Mouse (Mus musculus) right cerebral cortex, postnatal 25 days (tissue): ENCODE results near the gene Dhrs7c.

Experiments used
- DNase-seq: peaks from one replicate; pipeline ENCODE4 v3.0.0; 2022

Gene Dhrs7c

DNA sequence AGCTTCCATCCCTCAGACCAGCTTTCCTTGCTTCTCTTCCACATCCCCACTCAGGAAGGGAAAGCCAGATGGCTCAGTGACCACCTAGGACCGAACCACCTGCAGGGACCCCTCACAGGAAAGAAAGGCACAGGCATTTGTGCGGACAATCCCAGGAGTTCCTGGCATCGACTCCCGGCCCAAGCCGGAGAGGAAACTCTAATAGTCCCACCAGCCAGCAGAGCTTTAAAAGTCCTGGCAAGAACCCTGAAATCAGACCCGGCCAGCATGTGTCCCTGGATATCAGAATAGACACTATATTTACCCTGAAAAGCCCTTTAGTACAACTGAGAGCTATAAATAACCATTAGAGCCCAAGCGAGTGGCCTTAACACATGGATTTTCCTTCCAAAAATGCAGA is at the start of gene Dhrs7c:
Dhrs7c (plus strand) TSS at position 257 of the 400 bp plus-strand sequence.
- DNase-seq: no peak

DNA sequence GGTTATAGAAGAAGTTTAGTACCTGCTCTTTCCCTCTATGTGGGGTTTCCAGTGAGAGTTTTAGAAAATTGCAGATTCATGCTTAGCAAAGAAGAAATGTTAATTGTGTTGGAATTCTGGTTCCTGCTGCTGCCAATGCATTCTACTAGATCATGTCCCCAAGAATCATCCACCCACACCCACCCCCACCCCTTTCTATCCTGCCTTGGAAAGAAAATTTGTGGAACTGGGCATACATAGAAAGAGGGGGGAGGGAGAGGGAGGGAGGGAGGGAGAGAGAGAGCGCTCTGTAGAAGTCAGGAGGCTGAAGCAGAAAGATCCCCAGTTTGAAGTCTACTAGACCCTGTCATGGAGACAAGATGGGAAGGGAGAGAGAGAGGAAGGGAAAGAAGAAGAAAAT is 41.7 kb upstream of the Dhrs7c start:
- DNase-seq: no peak

GRCm38 (mm10) chr11:67757373-67758167 is 40.4 kb upstream of the Dhrs7c start:
- DNase-seq: peak; percentile 17

GRCm38 (mm10) chr11:67771053-67771452 is 26.9 kb upstream of the Dhrs7c start, which contains the start of gene Glp2r:
Gene Glp2r (minus strand): TSS chr11:67771153.
- DNase-seq: no peak

GRCm38 (mm10) chr11:67771691-67772090 is 26.3 kb upstream of the Dhrs7c start:
- no peak for DNase-seq

- DNase-seq: peak; percentile 51
These were observed 25.4 kb upstream of the Dhrs7c start for GRCm38 (mm10) chr11:67772577-67772976.

GRCm38 (mm10) chr11:67774379-67774778 is 23.6 kb upstream of the Dhrs7c start, which contains the start of gene Gsg1l2:
Gene Gsg1l2 (plus strand): TSS chr11:67774608.
- no peak for DNase-seq

- no peak for DNase-seq
These were observed 7.8 kb upstream of the Dhrs7c start for GRCm38 (mm10) chr11:67790182-67790581.

DNA sequence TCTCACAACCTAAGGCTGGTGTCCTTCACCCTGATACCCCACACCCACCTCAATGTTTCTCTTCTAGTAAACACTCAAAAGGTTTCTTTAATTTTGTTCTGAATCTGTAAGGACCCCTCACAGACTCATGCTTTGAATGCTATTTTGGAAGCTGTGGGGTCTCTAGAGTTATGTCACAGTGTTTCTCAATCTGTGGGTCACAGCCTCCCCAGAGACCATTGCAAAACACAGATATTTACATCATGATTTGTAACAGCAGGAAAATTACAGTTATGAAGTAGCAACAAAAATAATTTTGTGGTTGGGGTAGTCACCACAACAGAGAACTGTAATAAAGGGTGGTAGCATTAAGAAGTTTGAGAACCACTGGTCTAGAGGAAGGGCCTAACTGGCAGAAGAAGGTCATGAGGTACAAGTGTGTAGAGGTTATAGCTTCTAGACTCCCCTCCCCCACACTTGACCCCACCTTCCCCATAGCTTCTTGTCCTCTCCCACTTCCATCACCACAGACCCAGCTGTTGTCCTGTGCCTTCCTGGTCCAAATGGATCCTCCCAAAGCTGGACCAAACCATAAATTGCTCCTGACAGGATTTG is 2.2 kb downstream of the Dhrs7c start:
- no peak for DNase-seq

DNA sequence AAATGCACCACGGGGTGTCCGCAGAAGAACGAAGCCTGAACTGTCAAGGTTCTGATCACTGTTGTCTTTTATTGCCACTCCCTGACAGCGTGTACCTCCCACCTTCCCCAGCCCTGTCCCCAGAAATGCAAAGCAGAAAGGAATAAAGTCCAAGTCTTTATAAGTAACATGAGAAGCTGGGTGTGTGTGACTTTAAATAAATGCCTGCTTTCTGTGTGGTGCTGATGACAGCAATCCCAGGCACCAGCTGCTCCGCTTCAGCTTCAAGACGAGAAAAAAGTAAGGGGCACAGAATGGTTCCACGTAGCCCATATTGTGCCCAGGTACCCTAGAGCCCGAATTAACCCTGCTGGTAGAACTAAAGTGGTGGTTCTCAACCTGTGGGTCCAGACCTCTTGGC is 3.2 kb downstream of the Dhrs7c start:
- no peak for DNase-seq

DNA sequence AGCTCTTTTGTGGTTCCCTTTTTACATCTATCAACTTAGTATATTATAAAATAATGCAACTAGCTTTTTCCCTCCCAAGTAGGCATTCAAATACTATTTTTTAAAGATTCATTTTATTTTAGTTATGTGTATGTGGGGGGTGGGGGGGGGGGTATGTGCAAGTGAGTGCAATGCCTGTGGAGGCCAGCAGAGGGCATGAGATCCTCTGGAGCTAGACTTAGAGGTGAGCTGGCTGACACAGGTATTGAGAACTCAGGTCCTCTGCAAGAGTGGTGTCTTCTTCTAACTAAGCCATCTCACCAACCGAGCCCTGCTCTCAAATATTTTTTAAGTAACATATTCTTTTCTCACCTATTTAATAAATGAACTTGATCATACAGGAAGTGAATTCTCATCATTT is 7.6 kb downstream of the Dhrs7c start:
- no peak for DNase-seq

GRCm38 (mm10) chr11:67806832-67807597 is 9.0 kb downstream of the Dhrs7c start:
- DNase-seq: no peak

GRCm38 (mm10) chr11:67808051-67808450 is 10.1 kb downstream of the Dhrs7c start:
- peak; percentile 16 for DNase-seq

DNA sequence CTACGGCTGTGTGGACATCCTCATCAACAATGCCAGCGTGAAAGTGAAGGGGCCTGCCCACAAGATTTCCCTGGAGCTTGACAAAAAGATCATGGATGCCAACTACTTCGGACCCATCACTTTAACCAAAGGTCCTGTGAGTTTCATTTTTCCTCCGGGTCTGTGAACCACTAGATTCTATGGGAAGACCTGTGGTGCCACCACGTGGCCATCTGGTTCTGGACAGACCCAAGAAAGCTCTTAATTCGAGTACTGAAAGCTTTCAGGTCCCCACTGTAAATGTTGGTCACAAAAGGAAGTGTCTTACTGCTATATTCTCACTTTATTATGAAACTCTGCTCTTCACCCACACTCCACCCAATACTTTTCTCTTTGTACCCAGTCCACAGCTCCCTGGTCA is 13.5 kb downstream of the Dhrs7c start:
- no peak for DNase-seq

GRCm38 (mm10) chr11:67819604-67820003 is 21.6 kb downstream of the Dhrs7c start:
- peak; percentile 31 for DNase-seq

DNA sequence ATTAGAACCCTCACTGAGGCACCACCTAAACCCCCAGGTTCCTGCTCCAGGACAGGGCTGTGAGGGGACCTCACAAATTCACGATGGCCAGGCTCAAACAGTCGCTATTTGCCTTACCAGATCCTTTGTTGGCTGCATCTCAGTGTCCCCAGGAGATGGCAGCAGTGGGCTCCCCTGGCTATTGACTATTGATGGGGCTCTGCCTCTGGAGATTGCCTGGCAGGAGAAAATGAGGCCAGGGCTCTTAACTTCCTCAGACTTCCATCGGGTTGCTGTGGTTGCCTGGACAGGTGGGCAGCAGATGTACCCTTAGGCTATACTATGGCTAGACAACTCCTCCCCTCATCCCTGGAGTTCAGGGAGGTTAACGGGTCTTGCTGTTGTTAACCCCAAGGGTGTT is 22.2 kb downstream of the Dhrs7c start:
- peak; percentile 44 for DNase-seq

DNA sequence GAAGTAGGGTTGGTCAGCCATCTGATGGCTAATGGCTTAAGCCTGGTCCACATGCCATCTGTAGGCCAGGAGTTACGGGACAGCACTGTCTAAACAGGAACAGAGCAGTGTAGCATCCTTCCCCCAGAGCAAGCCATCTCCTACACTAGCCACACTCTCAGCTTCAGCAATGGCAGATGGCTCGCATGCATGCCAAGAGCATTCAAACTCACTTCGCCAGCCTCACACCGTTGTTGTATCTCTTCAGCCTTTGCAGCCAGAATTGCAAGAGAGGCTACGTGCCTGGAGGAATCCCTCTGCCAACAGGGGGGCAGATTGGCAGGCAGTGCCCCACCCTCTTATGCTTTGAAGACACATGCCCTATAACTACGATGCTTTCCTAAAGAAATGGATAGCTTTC is 23.6 kb downstream of the Dhrs7c start:
- peak; percentile 59 for DNase-seq

GRCm38 (mm10) chr11:67828360-67829059 is 30.5 kb downstream of the Dhrs7c start:
- no peak for DNase-seq

DNA sequence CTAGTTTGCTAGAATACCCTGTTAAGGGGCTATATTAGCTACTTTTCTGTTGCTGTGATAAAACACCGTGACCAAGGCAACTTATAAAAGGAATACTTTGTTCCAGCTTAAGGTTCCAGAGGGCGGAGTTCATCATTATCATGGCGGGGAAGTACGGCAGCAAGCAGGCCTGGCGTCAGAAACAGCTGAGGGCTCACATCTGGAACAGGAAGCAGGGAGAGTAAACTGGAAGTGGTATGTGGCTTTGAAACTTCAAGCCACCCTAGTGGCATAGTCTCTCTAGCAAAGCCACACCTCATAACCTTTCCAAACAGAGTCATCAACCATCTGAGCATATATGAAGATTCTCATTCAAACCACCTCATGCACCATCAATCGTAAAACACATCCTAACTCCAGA is 31.5 kb downstream of the Dhrs7c start:
- no peak for DNase-seq

DNA sequence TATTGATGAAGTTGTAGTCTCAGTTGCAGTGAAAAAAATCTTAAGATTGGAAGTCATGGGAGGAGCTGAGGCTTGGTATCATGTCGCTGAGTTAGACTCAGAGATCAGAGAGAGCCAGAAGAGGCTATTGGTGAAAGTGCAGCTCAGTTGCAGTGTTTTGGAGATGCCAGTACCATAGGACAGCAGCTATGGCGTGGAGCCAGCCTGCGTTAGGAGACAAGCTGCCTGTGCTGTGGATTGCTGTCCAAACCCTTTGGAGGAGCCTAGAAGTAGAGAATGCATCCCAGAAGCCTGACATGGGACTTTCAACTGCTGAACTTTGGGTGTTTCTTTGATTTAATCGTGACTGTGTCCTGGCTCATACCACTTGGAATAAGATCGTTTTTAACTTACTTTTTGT is 33.8 kb downstream of the Dhrs7c start:
- DNase-seq: no peak

DNA sequence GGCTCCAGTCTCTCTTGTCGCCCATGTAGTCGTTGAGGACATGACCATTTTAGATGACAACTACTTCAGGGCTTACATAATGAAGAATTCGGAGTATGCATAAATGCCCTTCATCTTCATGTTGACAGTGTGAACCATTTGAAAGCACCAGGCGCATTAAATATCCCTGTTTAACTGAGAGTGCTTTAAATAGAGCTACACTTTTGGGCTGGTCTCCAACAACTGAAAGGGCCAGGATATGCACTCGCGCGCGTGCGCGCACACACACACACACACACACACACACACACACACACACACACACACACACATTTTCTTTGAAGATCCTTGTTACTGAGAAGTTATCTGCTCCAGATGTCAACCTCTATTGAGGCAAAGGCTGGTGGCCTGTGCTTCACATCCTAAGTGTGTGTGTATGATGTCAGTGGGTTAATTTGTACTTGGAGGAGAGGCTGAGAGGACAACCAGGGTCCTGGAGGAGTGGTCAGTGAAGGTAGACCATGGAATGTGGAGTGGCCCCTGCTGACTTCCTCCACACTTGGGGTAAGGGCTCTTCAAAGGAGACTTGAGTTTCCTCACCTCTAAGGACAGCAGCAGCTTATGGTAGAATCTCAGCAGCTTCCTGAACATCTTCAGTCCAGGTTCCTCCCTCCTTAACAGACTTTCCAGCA is 37.6 kb downstream of the Dhrs7c start:
- no peak for DNase-seq

- DNase-seq: no peak
These were observed 41.8 kb downstream of the Dhrs7c start for GRCm38 (mm10) chr11:67839810-67840209.
